Mouse (Mus musculus) retina, embryonic 14.5 days (tissue): ENCODE results near the gene Spty2d1.
A peak's percentile ranks its signal among the peaks of the same experiment; 100 is the strongest.
"Not testable (repeated sequence)": the region's sequence is repeated elsewhere in the genome, so short reads cannot be mapped to it uniquely, and the experiment has no call there.

Experiments used
- DNase-seq: peaks from one replicate; pipeline ENCODE4 v3.0.0-alpha.2; 2015; ENCODE audit warnings: low spot score

The Spty2d1 gene

GRCm38 (mm10) chr7:47020956-47021355, 12.7 kb upstream of the Spty2d1 start:
- DNase-seq: no peak

- DNase-seq: no peak
Measured at GRCm38 (mm10) chr7:47019641-47020040, 11.4 kb upstream of the Spty2d1 start.

GRCm38 (mm10) chr7:47017146-47017545, 8.9 kb upstream of the Spty2d1 start:
- no peak for DNase-seq

GRCm38 (mm10) chr7:47016602-47017001, 8.4 kb upstream of the Spty2d1 start:
- DNase-seq: no peak

GRCm38 (mm10) chr7:47015390-47016065, 7.3 kb upstream of the Spty2d1 start:
- DNase-seq: peak; percentile 93

- DNase-seq: no peak
Measured at GRCm38 (mm10) chr7:47014564-47015389, 6.6 kb upstream of the Spty2d1 start.

GRCm38 (mm10) chr7:47013131-47013767, 5.0 kb upstream of the Spty2d1 start:
- no peak for DNase-seq

- peak; percentile 82 for DNase-seq
Measured at GRCm38 (mm10) chr7:47007818-47008167, 418 bp downstream of the Spty2d1 start.

GRCm38 (mm10) chr7:47007109-47007780, 966 bp downstream of the Spty2d1 start:
- DNase-seq: peak; percentile 12

- no peak for DNase-seq
Measured at GRCm38 (mm10) chr7:47003411-47004115, 4.6 kb downstream of the Spty2d1 start.

- DNase-seq: no peak
Measured at GRCm38 (mm10) chr7:47001900-47002275, 6.3 kb downstream of the Spty2d1 start.

GRCm38 (mm10) chr7:47001125-47001899, 6.9 kb downstream of the Spty2d1 start:
- no peak for DNase-seq

GRCm38 (mm10) chr7:47000644-47000983, 7.6 kb downstream of the Spty2d1 start:
- DNase-seq: no peak

- no peak for DNase-seq
Measured at GRCm38 (mm10) chr7:46999983-47000643, 8.1 kb downstream of the Spty2d1 start.

- no peak for DNase-seq
Measured at GRCm38 (mm10) chr7:46998942-46999341, 9.3 kb downstream of the Spty2d1 start.

GRCm38 (mm10) chr7:46997644-46998395, 10.4 kb downstream of the Spty2d1 start:
- no peak for DNase-seq

- DNase-seq: no peak
Measured at GRCm38 (mm10) chr7:46997008-46997407, 11.2 kb downstream of the Spty2d1 start.

GRCm38 (mm10) chr7:46995558-46995957, 12.7 kb downstream of the Spty2d1 start:
- DNase-seq: no peak

- DNase-seq: no peak
Measured at GRCm38 (mm10) chr7:46993079-46993478, 15.1 kb downstream of the Spty2d1 start.

GRCm38 (mm10) chr7:46989387-46989786, 18.8 kb downstream of the Spty2d1 start:
- not testable (repeated sequence) for DNase-seq
